Mouse (Mus musculus): ENCODE data around the gene Gpr156. TPM values are rescaled to one million over a fixed set of nuclear protein-coding genes. Genes with fewer than 3 reads are reported as not detected.

Gpr156 gene
- polyA plus RNA-seq, 1 experiment from 2014 or later: 0.26 TPM

- no peak overlapping the region for H3K27ac ChIP-seq (ENCODE audit: low read length)
- H3K4me1 ChIP-seq (ENCODE audit: insufficient read depth, low read depth, low read length): no peaks in the 10 kb centered on the region
- no peaks in the 10 kb centered on the region for H3K27me3 ChIP-seq (replicated peaks; ENCODE audit: insufficient read depth, low read length)
- H3K9me3 ChIP-seq (ENCODE audit: low read length): no peaks in the 10 kb centered on the region
- ATAC-seq: no peak
- no peak overlapping the region for H3K9ac ChIP-seq (replicated peaks; ENCODE audit: low read depth)
- no peak overlapping the region for H3K4me3 ChIP-seq (ENCODE audit: low read depth, low read length)
- 37% methylated on average over 11 of the region's 11 CpGs for WGBS
- no peaks in the 10 kb centered on the region for H3K36me3 ChIP-seq (ENCODE audit: insufficient read depth, low read length)
- TF ChIP-seq CTCF (IDR thresholded peaks at IDR 0.05) (no peak), EP300 (IDR thresholded peaks at IDR 0.05) (no peak)
- H3K4me2 ChIP-seq (replicated peaks; ENCODE audit: low read depth, low read length): no peak overlapping the region
- no peak for DNase-seq (ENCODE audit: low spot score)
These were observed 57.7 kb downstream of the Gpr156 start for GRCm38 (mm10) chr16:37973855-37974519.

GRCm38 (mm10) chr16:37974520-37975340 lies 58.4 kb downstream of the Gpr156 start:
- Histone ChIP-seq H3K9me3 (ENCODE audit: low read length) (no peaks in the 10 kb centered on the region), H3K4me1 (ENCODE audit: insufficient read depth, low read depth, low read length) (no peaks in the 10 kb centered on the region), H3K36me3 (ENCODE audit: insufficient read depth, low read length) (no peaks in the 10 kb centered on the region), H3K4me2 (replicated peaks; ENCODE audit: low read depth, low read length) (no peak overlapping the region), H3K9ac (replicated peaks; ENCODE audit: low read depth) (no peak overlapping the region), H3K4me3 (ENCODE audit: low read depth, low read length) (no peak overlapping the region), H3K27me3 (replicated peaks; ENCODE audit: insufficient read depth, low read length) (no peaks in the 10 kb centered on the region), H3K27ac (ENCODE audit: low read length) (no peak overlapping the region)
- 50% methylated on average over 13 of the region's 13 CpGs for WGBS
- TF ChIP-seq EP300 (IDR thresholded peaks at IDR 0.05): no peak
- TF ChIP-seq CTCF (IDR thresholded peaks at IDR 0.05): peak; percentile 64
- ATAC-seq (0 out of 2 replicates have a peak, but pooled peaks have one; percentile 33), DNase-seq (ENCODE audit: low spot score) (peak; percentile 76)

- Histone ChIP-seq H3K27ac (ENCODE audit: low read length) (no peak overlapping the region), H3K9me3 (ENCODE audit: low read length) (no peaks in the 10 kb centered on the region), H3K27me3 (replicated peaks; ENCODE audit: insufficient read depth, low read length) (no peaks in the 10 kb centered on the region), H3K4me3 (ENCODE audit: low read depth, low read length) (no peak overlapping the region), H3K9ac (replicated peaks; ENCODE audit: low read depth) (no peak overlapping the region), H3K36me3 (ENCODE audit: insufficient read depth, low read length) (no peaks in the 10 kb centered on the region), H3K4me2 (replicated peaks; ENCODE audit: low read depth, low read length) (no peak overlapping the region), H3K4me1 (ENCODE audit: insufficient read depth, low read depth, low read length) (no peaks in the 10 kb centered on the region)
- DNase-seq (ENCODE audit: low spot score): no peak
- TF ChIP-seq CTCF (IDR thresholded peaks at IDR 0.05): no peak
- no peak for TF ChIP-seq EP300 (IDR thresholded peaks at IDR 0.05)
- WGBS: 70% methylated on average over 1 of the region's 1 CpGs
- no peak for ATAC-seq
These were observed 65.6 kb downstream of the Gpr156 start for GRCm38 (mm10) chr16:37981907-37982306.

- no peaks in the 10 kb centered on the region for H3K27me3 ChIP-seq (replicated peaks; ENCODE audit: insufficient read depth, low read length)
- WGBS: 40% methylated on average over 11 of the region's 11 CpGs
These were observed 72.0 kb downstream of the Gpr156 start for GRCm38 (mm10) chr16:37988211-37988865.

GRCm38 (mm10) chr16:37989796-37990195 lies 73.5 kb downstream of the Gpr156 start:
- WGBS: 32% methylated on average over 3 of the region's 3 CpGs
- Histone ChIP-seq H3K4me1 (ENCODE audit: insufficient read depth, low read depth, low read length) (no peaks in the 10 kb centered on the region; the same call in 1 of the 2 replicates), H3K9me3 (ENCODE audit: low read length) (no peaks in the 10 kb centered on the region), H3K27ac (ENCODE audit: low read length) (no peak overlapping the region), H3K4me2 (replicated peaks; ENCODE audit: low read depth, low read length) (no peak overlapping the region), H3K9ac (replicated peaks; ENCODE audit: low read depth) (no peak overlapping the region), H3K36me3 (ENCODE audit: insufficient read depth, low read length) (no peaks in the 10 kb centered on the region), H3K27me3 (replicated peaks; ENCODE audit: insufficient read depth, low read length) (no peaks in the 10 kb centered on the region), H3K4me3 (ENCODE audit: low read depth, low read length) (no peak overlapping the region)
- no peak for TF ChIP-seq EP300 (IDR thresholded peaks at IDR 0.05)
- no peak for TF ChIP-seq CTCF (IDR thresholded peaks at IDR 0.05)
- DNase-seq (ENCODE audit: low spot score) (peak; percentile 61), ATAC-seq (peak; percentile 31)

More at GRCm38 (mm10) chr16:37988211-37988865, 72.0 kb downstream of the Gpr156 start:
- H3K27ac ChIP-seq (ENCODE audit: low read length): no peak overlapping the region
- no peaks in the 10 kb centered on the region for H3K36me3 ChIP-seq (ENCODE audit: insufficient read depth, low read length)
- no peaks in the 10 kb centered on the region; the same call in 1 of the 2 replicates for H3K4me1 ChIP-seq (ENCODE audit: insufficient read depth, low read depth, low read length)
- no peak overlapping the region for H3K4me2 ChIP-seq (replicated peaks; ENCODE audit: low read depth, low read length)
- no peaks in the 10 kb centered on the region for H3K9me3 ChIP-seq (ENCODE audit: low read length)
- TF ChIP-seq EP300 (IDR thresholded peaks at IDR 0.05) (no peak), CTCF (IDR thresholded peaks at IDR 0.05) (no peak)
- no peak overlapping the region for H3K4me3 ChIP-seq (ENCODE audit: low read depth, low read length)
- no peak for ATAC-seq
- no peak overlapping the region for H3K9ac ChIP-seq (replicated peaks; ENCODE audit: low read depth)
- no peak for DNase-seq (ENCODE audit: low spot score)

All from lung, postnatal 0 days (tissue).